Mouse (Mus musculus) limb, embryonic 14.5 days (tissue): Measurements from ENCODE around the gene Prtg. TPM values are rescaled to one million over a fixed set of nuclear protein-coding genes. Genes with fewer than 3 reads are reported as not detected.

Experiments
- ATAC-seq: fragments of 200-750 bp; cut with Nextera tagmentation; 2 replicates; pipeline ENCODE4 v1.8.0; 2017; ENCODE audit warnings: low read depth, moderate number of reproducible peaks, moderate TSS enrichment; ENCODE audit not compliant: low FRiP score
- DNase-seq: peaks from one replicate; pipeline ENCODE4 v3.0.0-alpha.2; 2015; ENCODE audit warnings: low spot score
- H3K27ac ChIP-seq: fragments of 300-500 bp; sonication (generic); replicated peaks from 2 replicates; pipeline ENCODE4 v1.5.1; 2014; ENCODE audit warnings: low read depth, mild to moderate bottlenecking, low read length, moderate library complexity, mixed read lengths
- H3K27me3 ChIP-seq: fragments of 300-500 bp; sonication (generic); 2 replicates; pipeline ENCODE4 v1.6.1; 2014; ENCODE audit warnings: low read length, mixed read lengths; ENCODE audit not compliant: control insufficient read depth, insufficient read depth
- H3K36me3 ChIP-seq: fragments of 300-500 bp; sonication (generic); 2 replicates; pipeline ENCODE4 v1.6.1; 2014; ENCODE audit warnings: mild to moderate bottlenecking, low read length, moderate library complexity, mixed read lengths; ENCODE audit not compliant: control insufficient read depth, insufficient read depth
- H3K4me1 ChIP-seq: fragments of 300-500 bp; sonication (generic); 2 replicates; pipeline ENCODE4 v1.6.1; 2014; ENCODE audit warnings: antibody characterized with exemption, low read length, mixed read lengths; ENCODE audit not compliant: control insufficient read depth, insufficient read depth
- H3K4me2 ChIP-seq: fragments of 300-500 bp; sonication (generic); replicated peaks from 2 replicates; pipeline ENCODE4 v1.6.1; 2014; ENCODE audit warnings: low read depth, mild to moderate bottlenecking, low read length, moderate library complexity; ENCODE audit not compliant: severe bottlenecking
- H3K4me3 ChIP-seq: fragments of 300-500 bp; sonication (generic); replicated peaks from 2 replicates; pipeline ENCODE4 v1.5.1; 2014; ENCODE audit warnings: low read length
- H3K9ac ChIP-seq: fragments of 300-500 bp; sonication (generic); 2 replicates; pipeline ENCODE4 v1.6.1; 2014; ENCODE audit warnings: mild to moderate bottlenecking, low read depth, low read length, moderate library complexity; ENCODE audit not compliant: severe bottlenecking
- H3K9me3 ChIP-seq: fragments of 300-500 bp; sonication (generic); 2 replicates; pipeline ENCODE4 v1.6.1; 2016; ENCODE audit warnings: low read length; ENCODE audit not compliant: control insufficient read depth
- POLR2A ChIP-seq: fragments of 200-500 bp; IDR thresholded peaks from 2 replicates; pipeline ENCODE4 v1.8.0; 2012; ENCODE audit warnings: inconsistent platforms, mild to moderate bottlenecking, moderate library complexity, borderline replicate concordance; ENCODE audit not compliant: insufficient read depth, insufficient read length; ENCODE audit errors: extremely low read depth
- WGBS: fragments of 180-500 bp; shearing (Covaris S2); extraction: QIAGEN DNeasy Blood & Tissue Kit; methylation state at CpG from one replicate; pipeline ENCODE4 v1.1.7; 2014; 5-methylcytosine and 5-hydroxymethylcytosine counted together
- polyA plus RNA-seq, 2 experiments: library from polyadenylated mRNA; depleted of rRNA in 1 of 2; stranded (reverse) in 1 of 2; unstranded in 1 of 2; fragments of >200 nt; fragmentation: Nextera tagmentation in 1 of 2; extraction: Ambion mirVana in 1 of 2; gene quantifications; 2 replicates each; pipeline versions ENCODE4 v1.2.1 to v1.2.3; 2012 to 2014

Prtg gene
- polyA plus RNA-seq, 2 experiments, result 0.57 to 0.87 TPM

GRCm38 (mm10) chr9:72837598-72838160 lies 31.0 kb downstream of the Prtg start:
- TF ChIP-seq POLR2A, result no peak
- Histone ChIP-seq H3K4me1 (peaks cover 15% of the 10 kb centered on the region; the same call in 1 of the 2 replicates), H3K9me3 (no peaks in the 10 kb centered on the region), H3K9ac (no peak overlapping the region), H3K4me2 (no peak overlapping the region), H3K4me3 (no peak overlapping the region), H3K27me3 (no peaks in the 10 kb centered on the region; the same call in 1 of the 2 replicates), H3K36me3 (no peaks in the 10 kb centered on the region), H3K27ac (no peak overlapping the region)
- DNase-seq (no peak), ATAC-seq (no peak)
- WGBS, result 46% methylated on average over 6 of the region's 6 CpGs

- 50% methylated on average over 3 of the region's 3 CpGs for WGBS
- Histone ChIP-seq H3K27me3 (no peaks in the 10 kb centered on the region; the same call in 1 of the 2 replicates), H3K9me3 (no peaks in the 10 kb centered on the region), H3K4me3 (no peak overlapping the region), H3K4me2 (no peak overlapping the region), H3K4me1 (peaks cover 15% of the 10 kb centered on the region; the same call in 1 of the 2 replicates), H3K9ac (no peak overlapping the region), H3K27ac (no peak overlapping the region), H3K36me3 (no peaks in the 10 kb centered on the region)
- DNase-seq, result peak; percentile 6
- no peak for TF ChIP-seq POLR2A
- no peak for ATAC-seq
Observed at GRCm38 (mm10) chr9:72838256-72838655, 31.6 kb downstream of the Prtg start.

GRCm38 (mm10) chr9:72839346-72839990 lies 32.8 kb downstream of the Prtg start:
- no peak for TF ChIP-seq POLR2A
- ATAC-seq (no peak), DNase-seq (no peak)
- H3K9ac ChIP-seq, result no peak overlapping the region
- H3K27ac ChIP-seq, result no peak overlapping the region
- no peak overlapping the region for H3K4me3 ChIP-seq
- H3K9me3 ChIP-seq, result no peaks in the 10 kb centered on the region
- H3K4me2 ChIP-seq, result no peak overlapping the region
- H3K27me3 ChIP-seq, result no peaks in the 10 kb centered on the region; the same call in 1 of the 2 replicates
- H3K4me1 ChIP-seq, result peaks cover 15% of the 10 kb centered on the region; the same call in 1 of the 2 replicates
- WGBS, result 81% methylated on average over 15 of the region's 15 CpGs
- H3K36me3 ChIP-seq, result no peaks in the 10 kb centered on the region

- no peak for TF ChIP-seq POLR2A
- Histone ChIP-seq H3K27me3 (no peaks in the 10 kb centered on the region; the same call in 1 of the 2 replicates), H3K9me3 (no peaks in the 10 kb centered on the region), H3K4me3 (no peak overlapping the region), H3K9ac (no peak overlapping the region), H3K36me3 (no peaks in the 10 kb centered on the region), H3K4me2 (no peak overlapping the region), H3K4me1 (no peaks in the 10 kb centered on the region), H3K27ac (no peak overlapping the region)
- ATAC-seq (no peak), DNase-seq (no peak)
- 79% methylated on average over 5 of the region's 5 CpGs for WGBS
Observed at GRCm38 (mm10) chr9:72844496-72844895, 37.8 kb downstream of the Prtg start.

- WGBS, result 78% methylated on average over 4 of the region's 4 CpGs
- no peak overlapping the region for H3K4me3 ChIP-seq
- H3K9ac ChIP-seq, result no peak overlapping the region
- no peaks in the 10 kb centered on the region for H3K9me3 ChIP-seq
- no peaks in the 10 kb centered on the region for H3K4me1 ChIP-seq
- no peak overlapping the region for H3K27ac ChIP-seq
- no peak overlapping the region for H3K4me2 ChIP-seq
- ATAC-seq (peak; percentile 81; the same call in 1 of the 2 replicates), DNase-seq (peak; percentile 14)
- no peaks in the 10 kb centered on the region for H3K36me3 ChIP-seq
- no peaks in the 10 kb centered on the region for H3K27me3 ChIP-seq
- TF ChIP-seq POLR2A, result no peak
Observed at GRCm38 (mm10) chr9:72846160-72846559, 39.5 kb downstream of the Prtg start.
